ENCODE assay signal across 8 mouse cellular contexts in the genomic region with DNA sequence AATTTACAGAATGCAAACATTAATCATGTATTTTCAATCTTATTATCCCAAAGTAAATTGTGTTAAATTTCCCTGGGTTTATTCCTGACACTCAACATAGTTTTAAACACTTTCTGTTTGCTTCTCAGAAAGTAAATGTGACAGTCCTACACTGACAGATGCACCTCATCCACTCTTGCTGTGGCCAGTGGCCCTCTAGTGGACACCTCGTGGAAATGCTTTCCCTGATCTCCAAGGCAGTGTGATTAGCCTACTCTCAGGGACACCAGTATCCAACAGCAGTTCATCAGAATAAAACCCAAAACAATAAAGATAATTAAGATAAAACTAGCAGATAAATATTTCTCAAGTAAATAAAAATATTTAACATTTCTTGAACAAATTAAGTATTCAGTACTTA.
DNase-seq lines count a peak whose midpoint lies in the region; ATAC-seq lines count a peak whose summit lies in the region.

No protein-coding gene starts in this region.

- ATAC-seq in activated CD4-positive, CD25-positive, alpha-beta regulatory T cell, adult 4 months: peak; percentile 73
- peak; percentile 91 for ATAC-seq in megakaryocyte-erythroid progenitor cell, adult 5-6 weeks (replicated peaks; ENCODE audit: low FRiP score, low TSS enrichment, poor library complexity, severe bottlenecking)

- intact Hi-C loops in heart, postnatal 36 days (cut with DNase I): loop anchor here (1.0 kb wide), 1 partner anchor 237 kb away; no protein-coding TSS in a partner anchor

- peak; percentile 17 for DNase-seq in layer of hippocampus, adult 9-10 months (ENCODE audit: low spot score)
- no peak for DNase-seq in layer of hippocampus, postnatal 36 days
- peak; percentile 61 for DNase-seq in embryo, embryonic 11 days
- peak; percentile 28 for DNase-seq in heart, postnatal 36 days
- peak; percentile 42 to 56 for DNase-seq in kidney, postnatal 4 days
- peak; percentile 31 to 65 for DNase-seq in spleen, postnatal 4 days (ENCODE audit: low spot score in 2 of 2)

Comparison
In these comparisons a context has a peak if more than half of its experiments do, and no peak if none do; other contexts are left out.
1. DNase-seq: peak in layer of hippocampus, adult 9-10 months (single experiment), embryo, embryonic 11 days (single experiment), heart, postnatal 36 days (2 of 2), kidney, postnatal 4 days (2 of 2) and spleen, postnatal 4 days (2 of 2); none in layer of hippocampus, postnatal 36 days (0 of 2).